Mouse (Mus musculus) E14TG2a.4 (cell line): ENCODE results near the gene Dync1h1.
"Not testable (repeated sequence)": the region's sequence is repeated elsewhere in the genome, so short reads cannot be mapped to it uniquely, and the experiment has no call there.

Experiments
- H3K27me3 ChIP-seq: 2 replicates; pipeline ENCODE4 v1.6.1; 2014; ENCODE audit warnings: low read length, control low read depth; ENCODE audit not compliant: insufficient read depth
- H3K36me3 ChIP-seq: 2 replicates; pipeline ENCODE4 v1.6.1; 2014; ENCODE audit warnings: low read length, control low read depth; ENCODE audit not compliant: insufficient read depth
- H3K4me1 ChIP-seq: replicated peaks from 2 replicates; pipeline ENCODE4 v1.6.1; 2014; ENCODE audit warnings: low read depth, low read length, control low read depth
- H3K4me3 ChIP-seq: replicated peaks from 2 replicates; pipeline ENCODE4 v1.5.1; 2014; ENCODE audit warnings: mild to moderate bottlenecking, low read length
- H3K9me3 ChIP-seq: 2 replicates; pipeline ENCODE4 v1.6.1; 2014; ENCODE audit warnings: low read length, control low read depth
- CTCF ChIP-seq: conservative IDR thresholded peaks from 2 replicates; pipeline ENCODE4 v1.5.1; 2014; ENCODE audit warnings: low read length
- NANOG ChIP-seq: IDR thresholded peaks from 2 replicates; pipeline ENCODE4 v1.6.1; 2014; ENCODE audit warnings: borderline replicate concordance, low read length, mixed read lengths
- POU5F1 ChIP-seq: IDR thresholded peaks from 2 replicates; pipeline ENCODE4 v1.6.1; 2014; ENCODE audit warnings: low read length, borderline replicate concordance

The Dync1h1 gene

GRCm38 (mm10) chr12:110696173-110696974, 95.1 kb downstream of the Dync1h1 start:
- Histone ChIP-seq H3K36me3 (peaks cover 43% of the 10 kb centered on the region), H3K4me1 (peaks cover 53% of the 10 kb centered on the region), H3K27me3 (no peaks in the 10 kb centered on the region), H3K9me3 (no peaks in the 10 kb centered on the region), H3K4me3 (peak overlapping the region; percentile 99)
- TF ChIP-seq CTCF, result no peak
- TF ChIP-seq POU5F1, result no peak

DNA sequence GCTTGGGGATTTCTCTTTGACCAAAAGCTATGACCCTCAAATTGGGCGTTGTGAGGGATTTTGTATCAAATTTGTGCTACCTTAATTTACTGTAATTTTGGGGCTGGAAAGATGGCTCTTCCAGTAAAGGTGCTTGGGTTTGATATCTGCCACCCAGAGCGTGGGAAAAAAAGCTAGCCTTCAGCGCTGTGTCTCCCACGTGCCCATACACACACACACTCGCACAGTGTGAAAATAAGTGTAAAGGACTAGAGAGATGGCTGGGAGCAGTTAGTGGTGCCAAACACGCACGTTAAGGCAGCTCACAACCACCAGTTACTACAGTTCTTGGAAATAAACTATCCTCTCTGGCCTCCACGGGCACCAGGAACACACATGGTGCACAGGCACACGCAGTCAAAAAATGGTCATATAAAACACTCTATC, 95.7 kb downstream of the Dync1h1 start:
- Histone ChIP-seq H3K36me3 (peaks cover 36% of the 10 kb centered on the region), H3K4me3 (peak overlapping the region; percentile 89), H3K9me3 (no peaks in the 10 kb centered on the region), H3K4me1 (peaks cover 54% of the 10 kb centered on the region), H3K27me3 (no peaks in the 10 kb centered on the region)
- TF ChIP-seq NANOG (no peak), POU5F1 (no peak), CTCF (no peak)

DNA sequence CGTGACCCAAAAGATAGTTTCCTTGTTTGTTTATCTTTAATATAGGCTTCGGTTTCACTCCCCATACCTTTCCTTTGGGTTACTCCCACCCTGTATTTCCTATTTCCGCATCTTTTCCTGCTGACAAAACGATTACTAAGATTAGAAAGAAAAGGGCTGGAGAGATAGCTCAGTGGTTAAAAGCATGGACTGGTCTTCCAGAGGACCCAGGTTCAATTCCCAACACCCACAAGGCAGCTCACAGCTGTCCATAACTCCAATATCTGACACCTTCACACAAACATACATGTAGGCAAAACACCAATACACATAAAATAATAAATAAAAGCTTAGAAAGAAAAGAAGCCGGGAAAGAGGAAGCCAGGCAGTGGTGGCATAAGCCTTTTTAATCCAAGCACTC, 96.2 kb downstream of the Dync1h1 start:
- no peaks in the 10 kb centered on the region for H3K27me3 ChIP-seq
- H3K4me3 ChIP-seq, result peak overlapping the region; percentile 89
- H3K9me3 ChIP-seq, result no peaks in the 10 kb centered on the region
- peaks cover 59% of the 10 kb centered on the region for H3K4me1 ChIP-seq
- TF ChIP-seq NANOG (no peak), CTCF (no peak)
- H3K36me3 ChIP-seq, result peaks cover 32% of the 10 kb centered on the region

DNA sequence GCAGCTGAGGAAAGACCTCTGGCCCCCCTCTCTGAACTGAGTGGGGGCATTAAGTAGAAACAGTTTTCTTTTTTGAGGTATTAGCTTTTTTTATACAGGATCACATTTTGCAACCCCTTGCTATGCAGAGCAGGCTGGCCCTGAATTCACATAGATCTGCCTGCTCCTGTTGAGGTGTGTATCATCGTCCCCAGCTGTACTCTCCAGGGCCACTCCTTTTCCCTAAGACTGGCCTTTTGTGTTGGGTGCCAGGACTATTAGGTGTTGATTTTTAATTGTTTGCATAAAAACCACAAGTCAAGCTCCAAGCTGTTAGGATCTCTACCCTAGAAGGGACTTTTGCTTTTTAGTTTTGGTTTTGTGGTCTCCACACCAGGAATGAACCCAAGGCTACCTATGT, 96.8 kb downstream of the Dync1h1 start:
- no peaks in the 10 kb centered on the region for H3K27me3 ChIP-seq
- peak overlapping the region; percentile 89 for H3K4me3 ChIP-seq
- no peaks in the 10 kb centered on the region for H3K9me3 ChIP-seq
- TF ChIP-seq POU5F1 (no peak), CTCF (no peak), NANOG (no peak)
- H3K36me3 ChIP-seq, result peaks cover 26% of the 10 kb centered on the region
- H3K4me1 ChIP-seq, result peaks cover 60% of the 10 kb centered on the region

DNA sequence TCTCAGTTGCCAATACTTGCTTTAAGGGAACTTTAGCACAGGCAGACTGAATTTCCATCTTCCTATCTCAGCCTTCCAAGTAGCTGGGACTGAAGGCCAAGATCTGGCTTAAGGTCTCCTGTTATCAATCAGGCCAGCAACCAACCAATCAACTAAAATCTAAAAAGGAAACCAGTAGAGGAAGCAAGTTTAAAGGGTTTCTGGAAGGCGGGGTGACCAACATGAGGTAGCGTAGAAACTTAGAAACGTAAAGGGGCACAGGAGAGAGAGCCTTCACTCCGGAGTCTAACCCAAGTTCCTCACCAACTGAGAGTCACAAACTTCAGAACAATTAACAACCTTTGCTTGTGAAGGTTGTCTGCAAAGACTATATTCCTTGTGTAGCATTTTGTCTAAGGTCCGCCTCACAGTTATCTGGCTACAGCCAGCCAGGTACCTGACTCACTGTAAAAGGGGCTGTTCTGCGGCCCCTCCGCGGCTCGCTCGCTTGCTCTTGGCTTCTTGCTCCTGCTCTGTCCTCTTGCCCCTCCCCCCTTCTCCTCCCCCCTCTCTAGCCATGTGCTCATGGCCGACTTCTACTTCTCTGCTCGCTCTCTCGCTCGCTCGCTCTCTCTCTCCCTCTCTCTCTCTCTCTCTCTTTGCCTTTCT, 97.4 kb downstream of the Dync1h1 start:
- no peaks in the 10 kb centered on the region for H3K27me3 ChIP-seq
- peaks cover 65% of the 10 kb centered on the region for H3K4me1 ChIP-seq
- H3K9me3 ChIP-seq, result no peaks in the 10 kb centered on the region
- H3K4me3 ChIP-seq, result peak overlapping the region; percentile 89
- H3K36me3 ChIP-seq, result peaks cover 21% of the 10 kb centered on the region
- TF ChIP-seq NANOG, result no peak

GRCm38 (mm10) chr12:110699171-110699547, 97.9 kb downstream of the Dync1h1 start:
- peak overlapping the region; percentile 89 for H3K4me3 ChIP-seq
- no peaks in the 10 kb centered on the region for H3K9me3 ChIP-seq
- peaks cover 70% of the 10 kb centered on the region for H3K4me1 ChIP-seq
- H3K36me3 ChIP-seq, result peaks cover 15% of the 10 kb centered on the region
- no peaks in the 10 kb centered on the region for H3K27me3 ChIP-seq
- TF ChIP-seq CTCF (no peak), POU5F1 (no peak), NANOG (no peak)

DNA sequence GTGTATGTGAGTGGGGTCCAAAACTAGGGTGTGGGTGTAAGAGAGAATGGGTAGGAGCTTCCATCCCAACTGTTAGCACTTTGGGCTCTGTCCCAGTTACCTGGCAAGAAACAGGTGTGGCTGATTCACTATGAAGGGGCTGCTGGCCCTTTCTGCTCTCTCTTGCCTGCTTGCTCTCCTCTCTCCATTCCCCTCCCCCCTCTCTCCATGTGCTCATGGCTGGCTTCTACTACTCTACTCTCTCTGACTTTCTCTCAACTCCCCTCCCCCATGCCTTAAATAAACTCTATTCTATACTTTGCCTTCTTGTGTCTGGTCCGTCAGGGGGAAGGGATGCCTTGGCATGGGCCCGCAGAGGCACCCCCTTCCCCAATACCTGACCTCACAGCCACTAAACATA, 99.5 kb downstream of the Dync1h1 start:
- TF ChIP-seq CTCF, result no peak
- no peak for TF ChIP-seq NANOG
- TF ChIP-seq POU5F1, result no peak
- H3K4me1 ChIP-seq, result peaks cover 84% of the 10 kb centered on the region
- H3K4me3 ChIP-seq, result peak overlapping the region; percentile 74
- H3K27me3 ChIP-seq, result no peaks in the 10 kb centered on the region
- H3K9me3 ChIP-seq, result no peaks in the 10 kb centered on the region
- H3K36me3 ChIP-seq, result no peaks in the 10 kb centered on the region

- peaks cover 90% of the 10 kb centered on the region for H3K4me1 ChIP-seq
These were observed 100.1 kb downstream of the Dync1h1 start for GRCm38 (mm10) chr12:110701363-110701762.

GRCm38 (mm10) chr12:110702556-110702955, 101.3 kb downstream of the Dync1h1 start, which contains the start of gene Hsp90aa1:
Hsp90aa1 (minus strand) TSS chr12:110702728.
- Histone ChIP-seq H3K27me3 (no peaks in the 10 kb centered on the region), H3K4me1 (peaks cover 94% of the 10 kb centered on the region), H3K4me3 (peak within 1 kb of the TSS; percentile 74), H3K9me3 (no peaks in the 10 kb centered on the region), H3K36me3 (no peaks in the 10 kb centered on the region)
- TF ChIP-seq NANOG (no peak), CTCF (no peak), POU5F1 (0 out of 2 replicates have a peak, but pooled peaks have one; percentile 14)

More at GRCm38 (mm10) chr12:110701363-110701762, 100.1 kb downstream of the Dync1h1 start:
- not testable (repeated sequence) for H3K9me3 ChIP-seq, H3K36me3 ChIP-seq, H3K27me3 ChIP-seq
- peak overlapping the region; percentile 74 for H3K4me3 ChIP-seq
